Comparison of ENCODE assay signal across 19 mouse cellular contexts in genomic region chr13:41860603-41861405, GRCm38 (mm10). TPM values are rescaled to one million over a fixed set of nuclear protein-coding genes. Genes with fewer than 3 reads are reported as not detected.
"Had no signal": no experiment of that assay in that cellular context is flagged by ENCODE, and none has a peak within 500 bp of the region (broad histone marks: within the 10 kb centered on the region; RNA-seq: fewer than 3 reads in every experiment).

No protein-coding gene starts in this region.

- H3K9ac ChIP-seq: limb, embryonic 12.5 days; limb, embryonic 15.5 days; liver, embryonic 14.5 days; liver, postnatal 0 days; lung, embryonic 14.5 days; neural tube, embryonic 13.5 days; stomach, embryonic 15.5 days had no signal

- H3K36me3 ChIP-seq: limb, embryonic 12.5 days; limb, embryonic 15.5 days; neural tube, embryonic 13.5 days; stomach, embryonic 15.5 days had no signal

- H3K27ac ChIP-seq: kidney, postnatal 0 days; limb, embryonic 12.5 days; limb, embryonic 15.5 days; liver, embryonic 14.5 days; macrophage; neural tube, embryonic 13.5 days; stomach, embryonic 15.5 days had no signal

- ATAC-seq: intestine, postnatal 0 days; liver, postnatal 0 days; lung, postnatal 0 days had no signal

- H3K9me3 ChIP-seq: limb, embryonic 12.5 days; limb, embryonic 15.5 days; neural tube, embryonic 13.5 days; stomach, embryonic 15.5 days had no signal

- H3K4me1 ChIP-seq: neural tube, embryonic 13.5 days; stomach, embryonic 15.5 days had no signal

- H3K27me3 ChIP-seq: limb, embryonic 12.5 days; limb, embryonic 15.5 days; neural tube, embryonic 13.5 days; stomach, embryonic 15.5 days had no signal

- H3K4me2 ChIP-seq: limb, embryonic 12.5 days; limb, embryonic 15.5 days; liver, embryonic 11.5 days; lung, embryonic 14.5 days; neural tube, embryonic 13.5 days; stomach, embryonic 15.5 days had no signal

- H3K4me3 ChIP-seq: limb, embryonic 12.5 days; limb, embryonic 15.5 days; myocyte; neural tube, embryonic 13.5 days; stomach, embryonic 15.5 days had no signal

- DNase-seq: kidney, adult 2 months; kidney, postnatal 25 days; left cerebral cortex, postnatal 4 days; liver, postnatal 0 days; lung, embryonic 14.5 days; right cerebral cortex, postnatal 25 days; spleen, adult 18-20 months; thymus, postnatal 25 days had no signal

RNA-seq across cellular contexts. Expression of gene Adtrp, which starts 13.3 kb away (rescaled TPM):
- total RNA-seq: left cerebral cortex, postnatal 4 days had no signal
- polyA plus RNA-seq: lung, embryonic 14.5 days; myocyte had no signal
